Mouse (Mus musculus): ENCODE data around the gene Olfr478.
"Not testable (repeated sequence)": the region's sequence is repeated elsewhere in the genome, so short reads cannot be mapped to it uniquely, and the experiment has no call there.

The Olfr478 gene

GRCm38 (mm10) chr7:108033889-108034288 lies at the start of gene Olfr478:
TSS of gene Olfr478 (minus strand) at chr7:108033989.
- DNase-seq, result no peak

- no peak for DNase-seq
Observed at GRCm38 (mm10) chr7:108079555-108079954, 45.8 kb upstream of the Olfr478 start, which contains the start of gene Olfr481. TSS of gene Olfr481 (plus strand) at chr7:108079855.

GRCm38 (mm10) chr7:108067246-108067645 lies 33.5 kb upstream of the Olfr478 start, which contains the start of gene Olfr480:
TSS of gene Olfr480 (minus strand) at chr7:108067346.
- DNase-seq, result no peak

GRCm38 (mm10) chr7:108050393-108050792 lies 16.6 kb upstream of the Olfr478 start, which contains the start of gene Olfr479:
TSS of gene Olfr479 (plus strand) at chr7:108050693.
- DNase-seq, result no peak

- DNase-seq, result not testable (repeated sequence)
Observed at GRCm38 (mm10) chr7:108014256-108014655, 19.5 kb downstream of the Olfr478 start.

- no peak for DNase-seq
Observed at GRCm38 (mm10) chr7:107986393-107986792, 47.4 kb downstream of the Olfr478 start, which contains the start of gene Olfr477. TSS of gene Olfr477 (plus strand) at chr7:107986693.

Data from heart, adult 11 months (tissue).